Mouse (Mus musculus): ENCODE results near the gene Trim2.
A peak's percentile ranks its signal among the peaks of the same experiment; 100 is the strongest.

The Trim2 gene

GRCm38 (mm10) chr3:84306777-84307176 lies at the start of gene Trim2:
Gene Trim2 (minus strand): TSS chr3:84306877.
- no peak for DNase-seq

GRCm38 (mm10) chr3:84355930-84356689 lies 49.4 kb upstream of the Trim2 start:
- no peak for DNase-seq

- DNase-seq = peak; percentile 68 to 85
These were observed 45.8 kb upstream of the Trim2 start for GRCm38 (mm10) chr3:84352353-84353034.

GRCm38 (mm10) chr3:84350311-84350710 lies 43.6 kb upstream of the Trim2 start:
- no peak for DNase-seq

GRCm38 (mm10) chr3:84349771-84350170 lies 43.1 kb upstream of the Trim2 start:
- DNase-seq = no peak

GRCm38 (mm10) chr3:84347426-84347825 lies 40.7 kb upstream of the Trim2 start:
- DNase-seq = no peak

- DNase-seq = no peak
These were observed 39.9 kb upstream of the Trim2 start for GRCm38 (mm10) chr3:84346456-84347150.

- peak in 1 of 2 experiments; percentile 32 for DNase-seq
These were observed 38.9 kb upstream of the Trim2 start for GRCm38 (mm10) chr3:84345646-84345980.

GRCm38 (mm10) chr3:84344725-84345645 lies 38.3 kb upstream of the Trim2 start:
- DNase-seq = peak; percentile 81 to 90

GRCm38 (mm10) chr3:84343101-84343500 lies 36.4 kb upstream of the Trim2 start:
- DNase-seq = no peak

GRCm38 (mm10) chr3:84341811-84342210 lies 35.1 kb upstream of the Trim2 start:
- no peak for DNase-seq

- DNase-seq = no peak
These were observed 30.9 kb upstream of the Trim2 start for GRCm38 (mm10) chr3:84337585-84337984.

GRCm38 (mm10) chr3:84336342-84336741 lies 29.7 kb upstream of the Trim2 start:
- DNase-seq = no peak

GRCm38 (mm10) chr3:84335421-84336073 lies 28.9 kb upstream of the Trim2 start:
- DNase-seq = no peak

GRCm38 (mm10) chr3:84334771-84335420 lies 28.2 kb upstream of the Trim2 start:
- peak in 1 of 2 experiments; percentile 16 for DNase-seq

- peak; percentile 39 to 62 for DNase-seq
These were observed 27.0 kb upstream of the Trim2 start for GRCm38 (mm10) chr3:84333400-84334349.

GRCm38 (mm10) chr3:84330210-84330609 lies 23.5 kb upstream of the Trim2 start:
- DNase-seq = no peak

GRCm38 (mm10) chr3:84324967-84325441 lies 18.3 kb upstream of the Trim2 start:
- DNase-seq = no peak

- no peak for DNase-seq
These were observed 17.8 kb upstream of the Trim2 start for GRCm38 (mm10) chr3:84324478-84324877.

- no peak for DNase-seq
These were observed 17.3 kb upstream of the Trim2 start for GRCm38 (mm10) chr3:84324000-84324399.

Measured in cerebellum, postnatal 25 days (tissue).